Mouse (Mus musculus): ENCODE results near the gene Zfp433. TPM values are rescaled to one million over a fixed set of nuclear protein-coding genes. Genes with fewer than 3 reads are reported as not detected.
"Not testable (repeated sequence)": the region's sequence is repeated elsewhere in the genome, so short reads cannot be mapped to it uniquely, and the experiment has no call there.

Zfp433 gene
- total RNA-seq (2021), result 10 to 100 TPM in 1 of 2 experiments, 1 to 10 TPM in 1; 8.6 to 10.6 TPM
- long read RNA-seq, experiment 1, partial matches to known transcripts, result 0 of 3 reads
- long read RNA-seq, experiment 1, other reads (novel, unspliced or antisense), result 0 of 3 reads
- long read RNA-seq, experiment 2, partial matches to known transcripts, result 0 of 2 reads
- long read RNA-seq, experiment 2, other reads (novel, unspliced or antisense), result 0 of 2 reads

GRCm38 (mm10) chr10:81704531-81705301, at the start of gene Zfp433:
Gene Zfp433 (plus strand): TSS chr10:81704825.
- not testable (repeated sequence) for DNase-seq (ENCODE audit: low spot score in 2 of 2)

- no peak for DNase-seq (ENCODE audit: low spot score in 2 of 2)
Observed at GRCm38 (mm10) chr10:81655178-81655577, 49.4 kb upstream of the Zfp433 start.

GRCm38 (mm10) chr10:81656174-81656573, 48.5 kb upstream of the Zfp433 start:
- DNase-seq (ENCODE audit: low spot score in 2 of 2), result no peak

GRCm38 (mm10) chr10:81687114-81687513, 17.5 kb upstream of the Zfp433 start:
- DNase-seq (ENCODE audit: low spot score in 2 of 2), result not testable (repeated sequence)

- not testable (repeated sequence) for DNase-seq (ENCODE audit: low spot score in 2 of 2)
Observed at GRCm38 (mm10) chr10:81770506-81771403, 66.1 kb downstream of the Zfp433 start, which contains the start of gene Gm3055. Gene Gm3055 (minus strand): TSS chr10:81771161.

- not testable (repeated sequence) for DNase-seq (ENCODE audit: low spot score in 2 of 2)
Observed at GRCm38 (mm10) chr10:81771404-81771777, 66.8 kb downstream of the Zfp433 start.

Other genes with a start within 250 kb of the Zfp433 start
- 10 to 100 TPM; 84.7 to 91.7 TPM for gene Nfic, start 249.2 kb upstream of the Zfp433 start, total RNA-seq (2021)
- gene Celf5, start 222.1 kb upstream of the Zfp433 start, total RNA-seq (2021), result 100 to 1,000 TPM; 242 to 259 TPM
- gene Ncln, start 208.4 kb upstream of the Zfp433 start, total RNA-seq (2021), result 10 to 100 TPM; 68.1 to 85.1 TPM
- under 1 TPM; 0.58 to 0.82 TPM for gene S1pr4, start 204.7 kb upstream of the Zfp433 start, total RNA-seq (2021)
- gene Gna15, start 180.6 kb upstream of the Zfp433 start, total RNA-seq (2021), result 1 to 10 TPM; 2.6 to 3.5 TPM
- 100 to 1,000 TPM; 105 to 114 TPM for gene Gna11, start 159.6 kb upstream of the Zfp433 start, total RNA-seq (2021)
- 100 to 1,000 TPM; 700 to 737 TPM for gene Aes, start 145.3 kb upstream of the Zfp433 start, total RNA-seq (2021)
- 10 to 100 TPM; 41.3 to 42.4 TPM for gene Tle2, start 130.3 kb upstream of the Zfp433 start, total RNA-seq (2021)
- gene Tle6, start 103.8 kb upstream of the Zfp433 start, total RNA-seq (2021), result 10 to 100 TPM; 11.4 to 11.8 TPM
- gene BC025920, start 98.6 kb upstream of the Zfp433 start, total RNA-seq (2021), result 1 to 10 TPM; 2.6 to 3.3 TPM
- gene Sirt6, start 77.0 kb upstream of the Zfp433 start, total RNA-seq (2021), result 10 to 100 TPM; 26.2 to 26.6 TPM
- gene Ankrd24, start 76.3 kb upstream of the Zfp433 start, total RNA-seq (2021), result 10 to 100 TPM; 44.4 to 46.4 TPM
- 1 to 10 TPM; 4.3 to 5.8 TPM for gene Gm10778, start 55.8 kb upstream of the Zfp433 start, total RNA-seq (2021)
- 10 to 100 TPM; 12.5 to 14.8 TPM for gene Gm3055, start 66.3 kb downstream of the Zfp433 start, total RNA-seq (2021)
- gene Gm4767, start 107.4 kb downstream of the Zfp433 start, total RNA-seq (2021), result 1 to 10 TPM; 3.0 to 3.2 TPM
- gene Gm32687, start 159.1 kb downstream of the Zfp433 start, total RNA-seq (2021), result 1 to 10 TPM; 2.1 to 3.8 TPM
- gene Zfp781, start 225.7 kb downstream of the Zfp433 start, total RNA-seq (2021), result 1 to 10 TPM; 4.2 to 5.9 TPM